Mouse (Mus musculus) kidney, adult 2 months (tissue): ENCODE results near the gene Fa2h.

Experiments used
- CTCF ChIP-seq: fragments of 200-500 bp; conservative IDR thresholded peaks from 2 replicates; pipeline ENCODE4 v1.5.1; 2011; ENCODE audit warnings: low read depth, mild to moderate bottlenecking, control low read depth, low read length, moderate library complexity, mixed read lengths; ENCODE audit not compliant: insufficient read depth, insufficient read length
- POLR2A ChIP-seq: fragments of 200-500 bp; IDR thresholded peaks from one replicate; pipeline ENCODE4 v1.6.1; 2011; ENCODE audit warnings: low read depth, low read length, control low read depth

GRCm38 (mm10) chr8:111350577-111350976 is 43.0 kb downstream of the Fa2h start:
- TF ChIP-seq CTCF: no peak
- no peak for TF ChIP-seq POLR2A
